Mouse (Mus musculus) thymus, adult 2 months (tissue): Measurements from ENCODE around the gene Cib1.

Source experiments
- CTCF ChIP-seq: fragments of 200-500 bp; IDR thresholded peaks from 2 replicates; pipeline ENCODE4 v1.5.1; 2012; ENCODE audit warnings: mild to moderate bottlenecking, control low read depth, low read length, moderate library complexity, borderline replicate concordance; ENCODE audit not compliant: control insufficient read depth, poor library complexity, insufficient read depth; ENCODE audit errors: extremely low read depth
- POLR2A ChIP-seq: fragments of 200-500 bp; IDR thresholded peaks from 2 replicates; pipeline ENCODE4 v1.6.1; 2012; ENCODE audit warnings: mild to moderate bottlenecking, low read length, control low read depth, moderate library complexity; ENCODE audit not compliant: control insufficient read depth, poor library complexity, insufficient read depth; ENCODE audit errors: extremely low read depth

- peak; percentile 70 for TF ChIP-seq POLR2A
- peak; percentile 64; the same call in 1 of the 2 replicates for TF ChIP-seq CTCF
Measured at GRCm38 (mm10) chr7:80232489-80233029, at the start of gene Cib1, which contains the start of gene Gdpgp1.
